Mouse (Mus musculus) embryo, embryonic 11 days (tissue): ENCODE results near the gene Scn5a.

ENCODE experiments used
- DNase-seq: peaks from one replicate; pipeline ENCODE4 v3.0.0-alpha.2; 2015

Scn5a gene

GRCm38 (mm10) chr9:119563617-119564016 lies 15.2 kb downstream of the Scn5a start:
- no peak for DNase-seq

GRCm38 (mm10) chr9:119562256-119562655 lies 16.6 kb downstream of the Scn5a start:
- no peak for DNase-seq

GRCm38 (mm10) chr9:119561746-119562145 lies 17.1 kb downstream of the Scn5a start:
- peak; percentile 32 for DNase-seq

DNA sequence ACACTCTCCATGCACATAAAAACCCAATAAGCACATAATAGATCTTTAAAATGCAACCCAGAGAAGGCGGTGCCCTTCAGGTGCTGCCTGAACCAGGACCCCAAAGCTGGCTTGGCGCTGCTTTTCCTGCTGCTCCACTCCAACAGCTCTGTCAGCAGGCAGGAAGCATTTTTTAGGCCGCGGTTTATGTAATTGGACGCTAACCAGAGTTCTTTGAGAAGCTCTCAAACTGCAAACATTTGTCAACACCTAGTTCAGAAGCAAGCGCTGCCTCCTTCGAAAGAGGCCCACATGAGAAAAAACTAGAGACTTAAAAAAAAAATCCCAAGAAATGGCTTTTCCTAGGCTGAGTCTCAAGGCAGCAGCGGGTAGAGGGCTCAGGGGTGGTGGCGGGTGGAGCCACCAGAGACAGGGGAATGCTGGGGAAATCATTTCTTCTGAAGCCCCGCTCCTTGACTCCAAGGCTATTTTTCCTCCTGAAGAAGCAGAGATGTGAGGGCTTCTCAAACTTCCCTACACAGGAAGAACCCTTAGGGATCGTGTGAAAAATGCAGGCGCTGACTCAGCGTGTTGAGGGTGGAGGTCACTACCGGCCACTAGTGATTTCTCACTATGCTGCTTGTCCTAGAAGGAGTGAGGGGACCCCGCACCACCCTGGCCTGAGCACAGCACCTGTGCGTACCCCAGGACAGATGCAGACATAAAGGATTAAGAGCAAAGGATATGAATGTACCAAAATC lies 19.1 kb downstream of the Scn5a start:
- no peak for DNase-seq

GRCm38 (mm10) chr9:119558119-119558854 lies 20.5 kb downstream of the Scn5a start:
- peak; percentile 75 for DNase-seq

GRCm38 (mm10) chr9:119556043-119556442 lies 22.8 kb downstream of the Scn5a start:
- DNase-seq, result no peak

DNA sequence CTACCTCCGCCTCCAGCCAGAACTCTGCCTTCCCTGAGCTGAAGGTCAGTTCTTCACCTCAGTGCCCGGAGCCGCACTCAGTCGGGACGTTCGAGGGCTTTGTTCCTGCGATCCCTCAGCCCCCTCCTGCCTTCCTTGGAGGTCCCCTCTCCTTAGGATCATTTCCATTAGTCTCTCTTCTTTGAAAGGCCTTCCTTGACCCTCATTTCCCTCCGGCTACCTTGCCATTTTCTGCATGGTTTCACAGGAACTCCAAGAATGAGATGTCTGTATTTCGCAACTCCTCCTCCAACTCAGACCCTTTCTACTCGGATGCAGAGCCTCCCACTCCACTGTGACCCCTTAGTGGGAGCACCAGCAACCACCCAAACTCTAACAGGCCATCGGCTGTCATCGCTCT lies 31.3 kb downstream of the Scn5a start:
- no peak for DNase-seq

- no peak for DNase-seq
Measured at GRCm38 (mm10) chr9:119547128-119547527, 31.7 kb downstream of the Scn5a start.

GRCm38 (mm10) chr9:119540726-119541125 lies 38.1 kb downstream of the Scn5a start:
- no peak for DNase-seq

DNA sequence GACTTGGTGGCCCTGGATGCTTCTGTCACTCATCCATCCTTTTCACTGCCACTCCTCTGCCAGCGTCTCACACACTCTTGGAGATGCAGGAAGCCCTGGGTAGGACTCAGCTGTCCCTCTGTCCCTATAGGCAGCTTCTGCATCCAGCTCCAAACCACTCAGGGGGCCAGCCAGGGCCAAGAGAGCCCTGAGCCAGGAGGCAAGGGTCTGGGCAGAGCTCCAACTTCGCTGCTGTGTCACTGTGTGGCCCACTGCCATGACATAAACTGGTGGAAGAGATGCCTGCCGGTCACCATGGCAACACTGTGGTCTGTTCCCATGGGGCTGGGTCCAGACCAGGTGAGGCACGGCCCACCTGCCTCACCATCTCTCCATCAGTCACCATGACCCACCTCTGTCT lies 41.0 kb downstream of the Scn5a start:
- no peak for DNase-seq

GRCm38 (mm10) chr9:119531684-119532417 lies 47.0 kb downstream of the Scn5a start:
- DNase-seq, result peak; percentile 21

GRCm38 (mm10) chr9:119524511-119524910 lies 54.3 kb downstream of the Scn5a start:
- DNase-seq, result no peak

DNA sequence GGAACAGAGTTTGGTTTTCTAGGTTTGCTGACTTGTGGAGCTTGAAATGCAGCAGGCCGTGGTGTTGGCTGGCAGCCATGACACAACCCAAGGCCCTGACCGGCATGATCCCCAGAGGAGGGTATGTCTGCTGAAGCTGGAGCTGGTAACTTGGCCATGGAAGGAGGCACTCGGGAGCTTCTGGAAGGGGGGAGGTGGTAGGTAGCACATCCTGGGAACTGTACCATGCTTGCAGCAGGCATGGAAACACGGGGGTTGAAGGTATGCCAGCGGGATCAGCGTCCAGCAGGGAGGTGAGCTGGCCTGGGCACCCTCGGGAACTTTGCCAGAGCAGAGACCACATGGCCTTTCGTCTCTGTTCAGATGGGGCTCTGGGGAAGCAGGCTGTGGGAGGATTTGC lies 55.5 kb downstream of the Scn5a start:
- no peak for DNase-seq

GRCm38 (mm10) chr9:119519116-119519515 lies 59.7 kb downstream of the Scn5a start:
- no peak for DNase-seq

DNA sequence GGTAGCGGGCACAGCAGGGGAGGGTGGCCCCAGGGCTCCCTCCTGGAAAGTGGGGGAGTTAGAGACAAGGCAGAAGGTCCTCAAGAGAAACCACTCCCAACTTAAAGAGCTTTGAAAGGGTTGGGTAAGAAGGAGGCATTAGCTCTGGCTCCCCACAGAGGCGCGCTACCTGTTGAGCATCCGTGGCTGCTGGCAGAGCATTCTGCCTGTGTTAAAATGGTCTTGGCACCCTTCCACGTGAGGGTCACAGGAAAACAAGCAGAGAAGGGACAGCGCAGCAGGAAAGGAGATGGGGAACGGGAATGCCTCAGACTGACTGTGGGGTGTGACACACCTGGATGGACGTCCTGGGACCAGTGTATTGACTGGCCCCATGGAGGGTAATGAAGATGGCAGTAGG lies 60.6 kb downstream of the Scn5a start:
- DNase-seq, result no peak

- no peak for DNase-seq
Measured at GRCm38 (mm10) chr9:119517467-119517866, 61.3 kb downstream of the Scn5a start.

DNA sequence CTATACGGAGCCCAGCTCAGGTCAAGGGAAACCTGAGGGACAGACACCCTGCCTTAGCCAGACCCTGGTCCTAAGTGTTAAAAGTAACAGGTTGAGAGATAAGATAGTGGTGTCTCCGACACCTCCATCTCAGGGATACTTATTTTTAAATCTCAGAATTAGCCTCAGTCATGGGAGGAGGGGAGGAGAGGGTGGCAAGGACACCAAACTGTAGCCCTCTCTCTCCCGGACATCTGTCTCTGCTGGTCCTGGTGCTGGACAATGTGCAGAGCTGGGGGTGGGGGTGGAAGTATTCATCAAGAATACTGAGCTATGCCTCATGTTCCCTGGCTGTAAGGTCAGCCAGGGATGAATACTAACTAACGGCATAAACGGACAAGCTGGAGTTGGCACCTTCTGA lies 62.0 kb downstream of the Scn5a start:
- DNase-seq, result no peak

- no peak for DNase-seq
Measured at GRCm38 (mm10) chr9:119515454-119515853, 63.4 kb downstream of the Scn5a start.

- DNase-seq, result no peak
Measured at GRCm38 (mm10) chr9:119514986-119515385, 63.8 kb downstream of the Scn5a start.

DNA sequence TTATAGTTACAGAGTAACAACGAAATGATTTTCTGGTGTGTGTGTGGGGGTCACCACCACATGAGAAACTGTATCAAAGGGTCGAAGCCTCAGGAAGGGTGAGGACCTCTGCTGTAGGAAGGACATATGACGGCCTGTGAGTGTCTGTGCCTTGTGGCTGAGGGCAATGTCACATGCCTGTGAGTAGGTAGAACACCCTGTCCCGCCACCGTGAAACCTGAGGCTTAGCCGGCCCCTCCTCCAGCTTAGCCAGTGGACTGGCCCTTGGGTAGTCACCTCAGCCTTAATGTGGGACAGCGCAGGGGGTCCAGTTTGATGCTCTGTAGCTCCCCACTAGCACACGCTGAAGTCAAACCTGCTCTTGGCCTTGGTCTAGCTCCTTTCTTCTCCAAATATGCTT lies 65.0 kb downstream of the Scn5a start:
- DNase-seq, result no peak

GRCm38 (mm10) chr9:119512993-119513392 lies 65.8 kb downstream of the Scn5a start:
- no peak for DNase-seq

DNA sequence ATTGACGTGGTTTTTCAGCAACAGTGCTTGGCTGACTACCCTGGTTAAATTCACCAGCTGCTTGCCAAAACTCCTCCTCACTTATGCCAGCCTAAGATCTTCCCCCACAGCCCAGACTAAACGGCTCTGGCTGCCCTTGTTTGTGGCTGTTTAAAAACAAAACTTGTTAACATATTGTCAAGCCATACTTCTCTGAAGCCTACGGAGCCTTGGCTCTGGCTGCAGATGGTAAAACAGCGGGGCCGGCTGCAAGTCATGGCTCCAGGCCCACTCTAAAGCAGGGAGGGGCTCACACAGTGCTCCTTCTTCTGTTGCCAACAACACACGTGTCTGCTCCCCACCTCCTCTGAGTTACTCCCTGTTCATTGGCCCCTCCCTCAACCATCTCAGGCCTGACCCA lies 67.9 kb downstream of the Scn5a start:
- no peak for DNase-seq

- DNase-seq, result no peak
Measured at GRCm38 (mm10) chr9:119504981-119505658, 73.7 kb downstream of the Scn5a start.
